Mouse (Mus musculus): ENCODE results near the gene Tsku. TPM values are rescaled to one million over a fixed set of nuclear protein-coding genes. Genes with fewer than 3 reads are reported as not detected.

Tsku gene
- polyA plus RNA-seq, 1 experiment: 17.5 TPM

DNA sequence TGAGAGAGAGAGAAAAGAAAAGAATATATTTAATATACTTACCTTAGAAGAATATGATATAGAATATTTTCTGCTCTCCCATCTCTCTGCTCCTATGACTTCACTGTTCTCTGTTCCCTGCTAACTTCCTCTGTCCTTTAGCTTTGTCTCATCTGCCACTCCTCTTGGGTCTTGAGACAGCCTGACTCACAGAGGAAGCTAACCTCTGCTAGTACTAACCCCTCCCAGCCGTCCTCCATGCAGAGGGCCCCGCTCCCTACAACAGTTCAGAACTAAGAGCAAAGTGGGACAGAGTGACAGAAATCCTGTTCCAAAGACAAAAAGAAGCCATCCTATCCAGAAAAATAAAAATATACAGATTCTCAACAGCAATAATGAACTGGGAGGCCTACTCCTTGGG, 40.0 kb downstream of the Tsku start, which contains the start of gene Acer3:
TSS of gene Acer3 (minus strand) at position 126 of the 400 bp plus-strand sequence.
- TF ChIP-seq EP300 (IDR thresholded peaks at IDR 0.05; ENCODE audit: insufficient read depth, low read depth, low read length): no peak
- no peak for TF ChIP-seq POLR2A (IDR thresholded peaks at IDR 0.05; ENCODE audit: insufficient read depth, low read length)
- no peak for TF ChIP-seq CTCF (IDR thresholded peaks at IDR 0.05; ENCODE audit: low read depth, low read length)
- Histone ChIP-seq H3K36me3 (ENCODE audit: control insufficient read depth, insufficient read depth, low read length, poor library complexity, severe bottlenecking) (no peaks in the 10 kb centered on the region), H3K27ac (ENCODE audit: insufficient read depth, low read length) (no peak within 1 kb of the TSS), H3K4me3 (ENCODE audit: low read depth, low read length) (no peak within 1 kb of the TSS), H3K9me3 (replicated peaks; ENCODE audit: control insufficient read depth, insufficient read depth, low read length, poor library complexity, severe bottlenecking) (no peaks in the 10 kb centered on the region; the same call in 1 of the 2 replicates), H3K9ac (ENCODE audit: low read depth, poor library complexity, severe bottlenecking) (no peak within 1 kb of the TSS), H3K27me3 (ENCODE audit: control insufficient read depth, insufficient read depth, low read length, poor library complexity, severe bottlenecking) (peaks cover 4% of the 10 kb centered on the region; the same call in 1 of the 2 replicates), H3K4me1 (ENCODE audit: control insufficient read depth, insufficient read depth, low read length) (no peaks in the 10 kb centered on the region)

DNA sequence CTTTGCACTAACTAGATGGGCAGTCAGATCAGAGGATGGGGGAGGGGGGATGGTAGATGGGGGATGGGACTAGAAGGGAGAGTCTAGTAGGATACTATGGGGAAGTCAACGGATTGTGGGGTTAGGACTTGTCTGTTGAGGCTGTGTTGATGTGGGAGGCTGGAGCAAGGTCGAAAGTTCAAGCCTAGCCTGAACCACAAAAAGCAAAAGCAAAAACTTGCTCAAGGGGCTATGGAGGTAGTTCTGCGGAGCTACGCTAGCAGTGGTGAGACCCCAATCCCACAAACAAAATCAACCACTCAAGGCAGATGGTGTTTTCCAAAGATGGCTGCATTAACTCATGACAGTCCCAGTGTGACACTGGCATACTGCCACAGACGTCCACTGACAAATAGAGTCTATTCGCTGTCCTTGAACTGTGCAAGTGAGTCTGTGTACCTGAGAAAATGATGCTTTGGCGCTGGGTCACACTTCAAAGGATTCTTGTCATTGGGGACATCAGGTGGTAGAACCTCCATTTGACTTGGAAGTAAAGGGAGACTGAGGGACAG, 41.0 kb downstream of the Tsku start:
- no peak for TF ChIP-seq EP300 (IDR thresholded peaks at IDR 0.05; ENCODE audit: insufficient read depth, low read depth, low read length)
- no peak for TF ChIP-seq POLR2A (IDR thresholded peaks at IDR 0.05; ENCODE audit: insufficient read depth, low read length)
- no peak for TF ChIP-seq CTCF (IDR thresholded peaks at IDR 0.05; ENCODE audit: low read depth, low read length)
- no peaks in the 10 kb centered on the region for H3K36me3 ChIP-seq (ENCODE audit: control insufficient read depth, insufficient read depth, low read length, poor library complexity, severe bottlenecking)

DNA sequence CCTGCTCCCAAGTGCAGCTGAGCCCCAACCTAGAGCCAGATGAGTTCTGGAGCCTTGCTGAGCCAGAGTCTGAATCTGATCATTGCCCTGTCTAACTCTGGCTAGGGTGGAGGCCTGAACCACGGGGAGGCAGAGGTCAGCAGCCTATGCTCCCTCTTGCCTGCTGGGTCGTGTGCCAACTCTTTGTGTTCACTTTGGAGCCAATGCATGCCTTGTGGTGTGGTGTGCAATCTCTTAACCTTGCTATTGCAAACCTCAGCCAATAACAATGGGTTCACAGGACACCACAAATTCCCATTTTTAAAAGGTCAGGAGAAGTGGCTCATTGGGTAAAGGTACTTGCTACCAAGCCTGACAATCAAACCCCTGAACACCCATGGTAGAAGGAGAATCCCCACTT, 44.6 kb downstream of the Tsku start:
- H3K36me3 ChIP-seq (ENCODE audit: control insufficient read depth, insufficient read depth, low read length, poor library complexity, severe bottlenecking): no peaks in the 10 kb centered on the region
- H3K9ac ChIP-seq (ENCODE audit: low read depth, poor library complexity, severe bottlenecking): no peak overlapping the region
- TF ChIP-seq CTCF (IDR thresholded peaks at IDR 0.05; ENCODE audit: low read depth, low read length): no peak
- TF ChIP-seq EP300 (IDR thresholded peaks at IDR 0.05; ENCODE audit: insufficient read depth, low read depth, low read length): no peak
- H3K27me3 ChIP-seq (ENCODE audit: control insufficient read depth, insufficient read depth, low read length, poor library complexity, severe bottlenecking): peaks cover 4% of the 10 kb centered on the region; the same call in 1 of the 2 replicates
- no peaks in the 10 kb centered on the region; the same call in 1 of the 2 replicates for H3K9me3 ChIP-seq (replicated peaks; ENCODE audit: control insufficient read depth, insufficient read depth, low read length, poor library complexity, severe bottlenecking)
- H3K27ac ChIP-seq (ENCODE audit: insufficient read depth, low read length): no peak overlapping the region
- no peak overlapping the region for H3K4me3 ChIP-seq (ENCODE audit: low read depth, low read length)
- H3K4me1 ChIP-seq (ENCODE audit: control insufficient read depth, insufficient read depth, low read length): no peaks in the 10 kb centered on the region

More for the DNA sequence above, 41.0 kb downstream of the Tsku start:
- Histone ChIP-seq H3K4me1 (ENCODE audit: control insufficient read depth, insufficient read depth, low read length) (no peaks in the 10 kb centered on the region), H3K4me3 (ENCODE audit: low read depth, low read length) (no peak overlapping the region), H3K27ac (ENCODE audit: insufficient read depth, low read length) (no peak overlapping the region), H3K9ac (ENCODE audit: low read depth, poor library complexity, severe bottlenecking) (no peak overlapping the region), H3K27me3 (ENCODE audit: control insufficient read depth, insufficient read depth, low read length, poor library complexity, severe bottlenecking) (peaks cover 4% of the 10 kb centered on the region; the same call in 1 of the 2 replicates), H3K9me3 (replicated peaks; ENCODE audit: control insufficient read depth, insufficient read depth, low read length, poor library complexity, severe bottlenecking) (no peaks in the 10 kb centered on the region; the same call in 1 of the 2 replicates)

- TF ChIP-seq CTCF (IDR thresholded peaks at IDR 0.05; ENCODE audit: low read depth, low read length) (no peak), EP300 (IDR thresholded peaks at IDR 0.05; ENCODE audit: insufficient read depth, low read depth, low read length) (no peak), POLR2A (IDR thresholded peaks at IDR 0.05; ENCODE audit: insufficient read depth, low read length) (no peak)
- no peaks in the 10 kb centered on the region for H3K4me1 ChIP-seq (ENCODE audit: control insufficient read depth, insufficient read depth, low read length)
Measured at GRCm38 (mm10) chr7:98315087-98315486, 46.0 kb downstream of the Tsku start.

DNA sequence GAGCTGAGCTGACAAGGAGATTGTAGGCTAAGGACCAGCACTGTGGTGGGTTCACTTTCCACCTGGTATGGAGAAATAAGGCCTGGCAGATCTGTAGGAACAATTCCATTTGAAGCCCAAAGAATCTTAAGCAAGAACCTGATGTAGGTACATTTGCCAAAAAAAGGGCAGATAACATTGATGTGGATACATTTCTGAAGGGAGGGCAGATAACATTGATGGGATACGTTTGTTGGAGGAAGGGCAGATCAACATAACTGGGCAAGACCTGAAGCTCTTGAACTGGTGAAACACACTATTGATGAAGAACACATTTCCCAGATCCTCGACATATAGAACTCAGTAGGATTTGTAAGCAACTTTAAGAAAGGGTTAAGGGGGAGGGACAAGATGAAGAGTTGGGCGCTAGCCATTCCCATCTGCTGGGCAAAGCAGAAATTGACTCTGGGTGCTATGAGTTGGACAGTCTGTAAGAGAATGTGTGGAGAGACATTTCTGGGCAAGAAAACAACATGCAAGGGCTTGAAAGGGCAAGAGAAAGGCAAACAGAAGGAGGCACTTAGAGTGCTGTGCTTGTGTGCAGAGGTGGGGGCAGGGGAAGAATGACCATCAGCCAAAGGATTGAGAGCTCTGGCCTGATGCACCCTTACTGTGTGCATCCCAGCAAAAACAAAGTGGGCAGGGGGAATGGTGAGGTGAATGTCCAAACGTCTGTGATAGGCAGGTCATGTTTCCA, 48.8 kb downstream of the Tsku start:
- no peak overlapping the region for H3K27ac ChIP-seq (ENCODE audit: insufficient read depth, low read length)
- H3K27me3 ChIP-seq (ENCODE audit: control insufficient read depth, insufficient read depth, low read length, poor library complexity, severe bottlenecking): peaks cover 2% of the 10 kb centered on the region; the same call in 1 of the 2 replicates
- no peaks in the 10 kb centered on the region for H3K4me1 ChIP-seq (ENCODE audit: control insufficient read depth, insufficient read depth, low read length)
- H3K9ac ChIP-seq (ENCODE audit: low read depth, poor library complexity, severe bottlenecking): no peak overlapping the region
- H3K36me3 ChIP-seq (ENCODE audit: control insufficient read depth, insufficient read depth, low read length, poor library complexity, severe bottlenecking): no peaks in the 10 kb centered on the region
- TF ChIP-seq EP300 (IDR thresholded peaks at IDR 0.05; ENCODE audit: insufficient read depth, low read depth, low read length): no peak
- no peak overlapping the region for H3K4me3 ChIP-seq (ENCODE audit: low read depth, low read length)
- no peaks in the 10 kb centered on the region for H3K9me3 ChIP-seq (replicated peaks; ENCODE audit: control insufficient read depth, insufficient read depth, low read length, poor library complexity, severe bottlenecking)

More at GRCm38 (mm10) chr7:98315087-98315486, 46.0 kb downstream of the Tsku start:
- Histone ChIP-seq H3K4me3 (ENCODE audit: low read depth, low read length) (no peak overlapping the region), H3K36me3 (ENCODE audit: control insufficient read depth, insufficient read depth, low read length, poor library complexity, severe bottlenecking) (no peaks in the 10 kb centered on the region), H3K9ac (ENCODE audit: low read depth, poor library complexity, severe bottlenecking) (no peak overlapping the region), H3K27me3 (ENCODE audit: control insufficient read depth, insufficient read depth, low read length, poor library complexity, severe bottlenecking) (peaks cover 2% of the 10 kb centered on the region; the same call in 1 of the 2 replicates), H3K9me3 (replicated peaks; ENCODE audit: control insufficient read depth, insufficient read depth, low read length, poor library complexity, severe bottlenecking) (no peaks in the 10 kb centered on the region; the same call in 1 of the 2 replicates), H3K27ac (ENCODE audit: insufficient read depth, low read length) (no peak overlapping the region)

DNA sequence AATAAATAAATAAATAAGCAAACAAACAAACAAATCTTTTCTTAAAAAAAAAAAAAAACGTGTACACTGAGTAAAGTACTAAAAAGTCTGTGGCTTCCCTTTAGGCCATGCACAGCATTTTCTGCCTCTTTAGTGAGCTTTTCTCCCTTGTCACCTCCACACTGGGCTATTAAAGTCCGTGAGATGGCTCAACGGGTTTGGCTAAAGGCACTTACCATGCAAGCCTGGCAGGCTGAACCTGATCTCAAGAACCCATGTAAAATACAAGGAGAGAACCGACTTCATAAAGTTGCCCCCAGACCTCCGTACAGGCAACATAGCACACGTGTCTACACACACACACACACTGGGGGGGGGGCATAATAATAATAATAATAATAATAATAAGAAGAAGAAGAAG, 50.9 kb downstream of the Tsku start:
- H3K27ac ChIP-seq (ENCODE audit: insufficient read depth, low read length): no peak overlapping the region
- no peak overlapping the region; the same call in 1 of the 2 replicates for H3K9ac ChIP-seq (ENCODE audit: low read depth, poor library complexity, severe bottlenecking)
- TF ChIP-seq POLR2A (IDR thresholded peaks at IDR 0.05; ENCODE audit: insufficient read depth, low read length) (no peak), EP300 (IDR thresholded peaks at IDR 0.05; ENCODE audit: insufficient read depth, low read depth, low read length) (no peak), CTCF (IDR thresholded peaks at IDR 0.05; ENCODE audit: low read depth, low read length) (no peak)
- no peaks in the 10 kb centered on the region for H3K9me3 ChIP-seq (replicated peaks; ENCODE audit: control insufficient read depth, insufficient read depth, low read length, poor library complexity, severe bottlenecking)
- peaks cover 2% of the 10 kb centered on the region; the same call in 1 of the 2 replicates for H3K27me3 ChIP-seq (ENCODE audit: control insufficient read depth, insufficient read depth, low read length, poor library complexity, severe bottlenecking)
- no peak overlapping the region for H3K4me3 ChIP-seq (ENCODE audit: low read depth, low read length)
- H3K36me3 ChIP-seq (ENCODE audit: control insufficient read depth, insufficient read depth, low read length, poor library complexity, severe bottlenecking): no peaks in the 10 kb centered on the region
- H3K4me1 ChIP-seq (ENCODE audit: control insufficient read depth, insufficient read depth, low read length): no peaks in the 10 kb centered on the region

Data from ES-Bruce4 (cell line).